9 mouse cellular contexts compared by ENCODE assay signal in the genomic region with DNA sequence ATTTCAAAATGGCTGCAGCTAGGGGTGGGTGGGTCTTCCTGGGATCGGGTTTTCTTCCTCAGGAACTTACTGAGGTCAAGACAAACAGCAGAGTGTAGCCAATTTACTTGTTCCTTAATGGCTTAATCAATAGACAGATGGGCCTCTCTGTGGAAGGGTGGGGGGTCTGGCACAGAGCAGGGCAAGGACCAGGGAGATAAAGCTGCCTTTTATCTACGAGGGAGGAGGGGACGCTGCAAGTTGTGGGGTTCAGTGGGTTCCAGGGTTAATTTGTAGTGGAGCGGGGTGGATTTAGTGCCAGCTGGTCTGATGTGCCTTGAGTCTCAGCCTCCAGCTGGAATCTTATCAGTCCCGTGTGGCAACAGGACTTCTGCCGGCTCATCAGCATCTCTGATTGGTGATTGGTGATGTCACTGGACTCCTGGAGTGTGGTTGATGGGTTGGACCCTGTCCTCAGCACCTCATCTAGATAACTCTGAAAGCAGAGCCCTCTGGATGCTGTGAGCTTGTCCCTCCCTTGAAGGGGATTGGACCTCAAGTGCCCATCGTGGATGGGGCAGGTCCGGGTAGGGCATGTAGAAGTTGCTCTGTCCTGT.
DNase-seq lines count a peak whose midpoint lies in the region; ATAC-seq and TF ChIP-seq lines count a peak whose summit lies in the region.
"Had no signal": no experiment of that assay in that cellular context is flagged by ENCODE, and none has a peak within 500 bp of the region (broad histone marks: within the 10 kb centered on the region; RNA-seq: fewer than 3 reads in every experiment).

No protein-coding gene starts in this region.

- H3K36me3 ChIP-seq in kidney, embryonic 15.5 days, result 0 out of 2 replicates have a peak, but pooled peaks cover 4% of the 10 kb centered on the region
- no peaks in the 10 kb centered on the region for H3K36me3 ChIP-seq in kidney, adult 2 months (ENCODE audit: control insufficient read depth, insufficient read depth, low read length)
- 0 out of 2 replicates have a peak, but pooled peaks cover 22% of the 10 kb centered on the region for H3K36me3 ChIP-seq in embryonic facial prominence, embryonic 10.5 days (replicated peaks)
- H3K36me3 ChIP-seq in intestine, embryonic 14.5 days (ENCODE audit: control insufficient read depth, insufficient read depth, low read length), result no peaks in the 10 kb centered on the region
- no peaks in the 10 kb centered on the region for H3K36me3 ChIP-seq in midbrain, embryonic 14.5 days (ENCODE audit: control insufficient read depth, insufficient read depth, low read length)

- TF ChIP-seq CTCF in kidney, adult 2 months (conservative IDR thresholded peaks at IDR 0.05; ENCODE audit: insufficient read depth, insufficient read length, low read depth, low read length), result no peak

- no peak for TF ChIP-seq POLR2A in kidney, adult 2 months (IDR thresholded peaks at IDR 0.05; ENCODE audit: low read depth, low read length)

- peak overlapping the region; percentile 3; the same call in 1 of the 2 replicates for H3K27ac ChIP-seq in kidney, embryonic 15.5 days
- H3K27ac ChIP-seq in kidney, adult 2 months (ENCODE audit: insufficient read depth, low read depth, low read length), result no peak overlapping the region
- peak overlapping the region; percentile 41 for H3K27ac ChIP-seq in embryonic facial prominence, embryonic 10.5 days (replicated peaks)
- no peak overlapping the region for H3K27ac ChIP-seq in intestine, embryonic 14.5 days (ENCODE audit: low read depth)
- H3K27ac ChIP-seq in midbrain, embryonic 14.5 days (replicated peaks; ENCODE audit: low read depth, low read length), result peak overlapping the region; percentile 92

- no peaks in the 10 kb centered on the region for H3K9me3 ChIP-seq in kidney, embryonic 15.5 days (replicated peaks)
- no peaks in the 10 kb centered on the region for H3K9me3 ChIP-seq in embryonic facial prominence, embryonic 10.5 days
- no peaks in the 10 kb centered on the region for H3K9me3 ChIP-seq in intestine, embryonic 14.5 days (ENCODE audit: control insufficient read depth, low read length)
- no peaks in the 10 kb centered on the region for H3K9me3 ChIP-seq in midbrain, embryonic 14.5 days (ENCODE audit: control insufficient read depth, low read length)

- H3K4me2 ChIP-seq in kidney, embryonic 15.5 days, result no peak overlapping the region
- no peak overlapping the region for H3K4me2 ChIP-seq in intestine, embryonic 14.5 days (ENCODE audit: low read length)
- H3K4me2 ChIP-seq in midbrain, embryonic 14.5 days (ENCODE audit: low read length), result peak overlapping the region; percentile 48

- H3K27me3 ChIP-seq in kidney, embryonic 15.5 days, result no peaks in the 10 kb centered on the region
- H3K27me3 ChIP-seq in kidney, adult 2 months (replicated peaks; ENCODE audit: control insufficient read depth, insufficient read depth, low read length), result no peaks in the 10 kb centered on the region
- H3K27me3 ChIP-seq in embryonic facial prominence, embryonic 10.5 days (replicated peaks; ENCODE audit: low read depth, poor library complexity, severe bottlenecking), result no peaks in the 10 kb centered on the region
- H3K27me3 ChIP-seq in intestine, embryonic 14.5 days (replicated peaks; ENCODE audit: control insufficient read depth, insufficient read depth, low read length), result no peaks in the 10 kb centered on the region
- no peaks in the 10 kb centered on the region for H3K27me3 ChIP-seq in midbrain, embryonic 14.5 days (ENCODE audit: control insufficient read depth, insufficient read depth, low read length)
- H3K27me3 ChIP-seq: Patski had no signal

- ATAC-seq in kidney, embryonic 15.5 days (replicated peaks; ENCODE audit: low FRiP score), result no peak
- ATAC-seq in intestine, embryonic 14.5 days (replicated peaks; ENCODE audit: low FRiP score, low TSS enrichment, low read depth), result peak; percentile 40; the same call in 1 of the 2 replicates
- ATAC-seq in midbrain, embryonic 14.5 days (ENCODE audit: low FRiP score, low TSS enrichment), result peak; percentile 40; the same call in 1 of the 2 replicates
- no peak for ATAC-seq in megakaryocyte, adult 5-6 weeks (ENCODE audit: poor library complexity, severe bottlenecking)
- ATAC-seq: Patski had no signal

- no peak for DNase-seq in kidney, adult 2 months
- no peak for DNase-seq in embryonic facial prominence, embryonic 10.5 days (ENCODE audit: low spot score)
- no peak for DNase-seq in intestine, embryonic 14.5 days (ENCODE audit: low spot score)
- no peak for DNase-seq in midbrain, embryonic 14.5 days
- DNase-seq in urinary bladder, adult 2 months (ENCODE audit: low spot score), result no peak
- DNase-seq in yolk sac, embryonic 10.5 days (ENCODE audit: low spot score), result no peak

- H3K4me1 ChIP-seq in kidney, embryonic 15.5 days, result peaks cover 44% of the 10 kb centered on the region
- H3K4me1 ChIP-seq in kidney, adult 2 months (ENCODE audit: control insufficient read depth, insufficient read depth, low read length), result peaks cover 60% of the 10 kb centered on the region
- peaks cover 65% of the 10 kb centered on the region for H3K4me1 ChIP-seq in embryonic facial prominence, embryonic 10.5 days
- peaks cover 14% of the 10 kb centered on the region for H3K4me1 ChIP-seq in intestine, embryonic 14.5 days (replicated peaks; ENCODE audit: control insufficient read depth, insufficient read depth, low read length)
- H3K4me1 ChIP-seq in midbrain, embryonic 14.5 days (ENCODE audit: control insufficient read depth, insufficient read depth, low read length), result peaks cover 47% of the 10 kb centered on the region

- H3K9ac ChIP-seq in kidney, embryonic 15.5 days, result no peak overlapping the region
- H3K9ac ChIP-seq in intestine, embryonic 14.5 days (ENCODE audit: low read length), result no peak overlapping the region
- no peak overlapping the region; the same call in 1 of the 2 replicates for H3K9ac ChIP-seq in midbrain, embryonic 14.5 days (replicated peaks; ENCODE audit: low read length)

- 62% methylated on average over 8 of the region's 8 CpGs for WGBS in kidney, embryonic 15.5 days
- WGBS in kidney, adult 2 months, result 56% methylated on average over 8 of the region's 8 CpGs
- WGBS in embryonic facial prominence, embryonic 10.5 days, result 61% methylated on average over 8 of the region's 8 CpGs
- 39% methylated on average over 8 of the region's 8 CpGs for WGBS in intestine, embryonic 14.5 days
- 39% methylated on average over 8 of the region's 8 CpGs for WGBS in midbrain, embryonic 14.5 days

- no peak overlapping the region for H3K4me3 ChIP-seq in kidney, embryonic 15.5 days (replicated peaks)
- no peak overlapping the region for H3K4me3 ChIP-seq in kidney, adult 2 months (ENCODE audit: insufficient read depth, low read depth, low read length)
- no peak overlapping the region for H3K4me3 ChIP-seq in embryonic facial prominence, embryonic 10.5 days
- H3K4me3 ChIP-seq in intestine, embryonic 14.5 days (ENCODE audit: low read depth, low read length), result no peak overlapping the region
- no peak overlapping the region for H3K4me3 ChIP-seq in midbrain, embryonic 14.5 days (replicated peaks; ENCODE audit: low read depth, low read length)

Comparison
In these comparisons a context has a peak if more than half of its experiments do, and no peak if none do; other contexts are left out.
1. H3K27ac ChIP-seq: peak in kidney, embryonic 15.5 days (single experiment), embryonic facial prominence, embryonic 10.5 days (single experiment) and midbrain, embryonic 14.5 days (single experiment); none in kidney, adult 2 months (single experiment) and intestine, embryonic 14.5 days (single experiment).
2. ATAC-seq: peak in intestine, embryonic 14.5 days (single experiment) and midbrain, embryonic 14.5 days (single experiment); none in kidney, embryonic 15.5 days (single experiment) and megakaryocyte, adult 5-6 weeks (single experiment).